Mouse (Mus musculus): ENCODE data around the gene Pla2g2c.

Gene Pla2g2c

DNA sequence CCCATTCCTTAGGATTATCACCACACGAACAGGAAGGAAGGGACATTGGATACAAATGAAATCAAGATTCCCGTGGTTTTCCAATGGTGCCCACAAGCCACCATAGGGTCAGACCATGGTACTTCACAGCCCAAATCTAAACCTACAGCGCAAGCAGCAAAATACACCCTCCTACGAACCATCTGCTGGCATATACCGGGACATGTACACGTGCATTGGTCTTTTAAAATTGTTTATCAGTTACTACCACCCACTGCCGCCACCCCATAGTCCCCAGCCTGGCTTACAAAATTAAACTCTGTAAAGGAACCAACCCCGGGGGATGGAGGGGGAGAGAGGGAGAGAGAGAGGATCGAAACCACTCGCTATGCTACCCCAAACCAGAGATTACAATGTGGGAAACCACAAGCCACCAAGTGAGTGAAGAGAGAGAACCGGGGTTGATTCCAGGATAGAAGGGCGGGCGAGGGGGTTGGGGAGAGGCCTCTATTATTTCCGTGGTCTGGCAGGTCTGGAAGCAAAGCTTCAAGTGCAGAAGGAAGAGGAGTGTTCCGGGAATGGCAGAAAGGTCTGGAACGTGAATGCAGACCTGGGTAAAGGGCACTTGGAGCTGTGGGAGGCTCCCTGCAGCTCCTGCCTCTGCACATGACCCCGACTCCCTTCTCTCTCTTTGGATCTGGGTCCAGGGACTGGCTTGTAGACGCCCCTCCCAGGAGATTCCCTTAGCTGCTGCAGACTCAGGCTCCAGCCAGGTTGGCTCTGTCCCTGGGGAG lies at the start of gene Pla2g2c:
Pla2g2c (plus strand) TSS at position 439 of the 773 bp plus-strand sequence.
- peak; percentile 25; the same call in 1 of the 2 replicates for ATAC-seq (ENCODE audit: low TSS enrichment)

DNA sequence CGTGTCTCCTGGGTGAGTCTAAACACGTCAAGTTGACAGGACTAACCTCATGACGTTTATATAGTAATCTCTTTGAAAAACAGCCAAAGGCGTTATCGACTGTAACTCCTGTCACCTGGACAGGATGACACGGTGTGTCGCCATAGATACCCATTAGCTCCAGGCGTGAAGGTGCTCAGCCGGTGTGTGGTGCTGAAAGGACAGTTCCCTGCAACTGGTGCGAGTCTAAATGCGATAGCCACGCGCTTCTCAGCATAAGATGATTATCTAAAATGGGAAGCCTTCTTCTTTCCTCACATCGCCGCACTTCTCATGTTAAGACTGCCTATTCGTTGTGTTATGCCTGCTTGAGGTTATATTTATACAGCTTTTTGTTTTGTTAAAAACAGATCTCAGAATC lies 48.1 kb upstream of the Pla2g2c start:
- ATAC-seq (ENCODE audit: low TSS enrichment), result no peak

DNA sequence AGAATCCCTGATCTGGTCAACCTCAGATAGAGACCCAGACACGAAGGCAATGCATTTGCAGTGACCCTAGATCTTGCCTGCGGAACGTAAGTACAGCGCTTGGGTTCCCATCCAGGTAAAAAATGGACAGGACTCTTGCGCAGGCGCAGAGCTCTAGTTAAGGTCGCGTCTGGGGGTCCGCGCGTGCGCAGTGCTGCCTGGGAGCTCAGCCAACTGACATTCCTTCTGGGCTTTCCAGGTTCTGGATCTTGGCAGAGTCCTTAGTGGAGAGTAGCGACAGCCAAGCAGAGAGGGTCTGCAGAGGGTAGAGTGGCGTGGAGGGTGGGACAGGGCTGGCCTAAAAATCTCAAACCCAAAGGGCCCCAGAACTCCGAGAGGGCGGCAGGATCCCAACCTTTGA lies 47.0 kb upstream of the Pla2g2c start:
- ATAC-seq (ENCODE audit: low TSS enrichment), result no peak

DNA sequence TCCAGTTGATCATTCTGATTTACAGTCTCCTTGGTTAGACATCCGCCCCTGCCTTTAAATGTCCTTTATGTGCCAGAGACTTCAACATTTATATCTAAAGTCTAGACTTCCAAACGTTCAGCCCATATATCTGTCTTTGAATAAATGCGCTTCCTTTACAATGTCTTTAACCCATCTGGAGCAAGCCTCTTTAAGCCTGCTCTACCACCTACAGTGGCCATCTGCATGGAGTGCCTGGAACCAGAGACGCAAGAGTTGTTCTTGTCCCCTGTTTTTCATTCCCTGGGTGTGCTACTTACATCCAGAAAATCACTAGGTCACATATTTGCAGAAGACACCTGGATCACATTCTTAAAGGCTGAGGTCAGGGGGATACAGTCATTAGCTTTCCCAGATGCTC lies 44.5 kb upstream of the Pla2g2c start:
- ATAC-seq (ENCODE audit: low TSS enrichment), result peak; percentile 53; the same call in 1 of the 2 replicates

DNA sequence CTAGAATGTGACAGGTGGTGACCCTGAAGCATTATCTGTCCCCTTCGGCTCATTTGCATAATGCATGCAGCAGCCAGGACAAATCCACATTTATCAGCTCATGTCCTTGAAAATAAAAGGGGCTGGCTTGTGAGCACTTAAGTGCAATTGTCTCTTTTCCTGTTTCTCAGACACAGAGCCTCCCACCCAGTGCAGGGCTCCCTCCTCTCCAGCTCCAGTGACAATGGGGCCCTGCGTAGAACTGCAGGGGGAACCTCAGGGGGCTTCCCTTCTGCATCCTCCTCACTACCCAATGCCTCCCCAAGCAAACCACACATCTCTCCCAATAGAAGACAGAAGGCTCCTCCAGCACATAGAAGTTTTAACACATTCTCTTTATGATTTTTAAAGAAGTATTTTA lies 41.8 kb upstream of the Pla2g2c start:
- ATAC-seq (ENCODE audit: low TSS enrichment), result no peak

DNA sequence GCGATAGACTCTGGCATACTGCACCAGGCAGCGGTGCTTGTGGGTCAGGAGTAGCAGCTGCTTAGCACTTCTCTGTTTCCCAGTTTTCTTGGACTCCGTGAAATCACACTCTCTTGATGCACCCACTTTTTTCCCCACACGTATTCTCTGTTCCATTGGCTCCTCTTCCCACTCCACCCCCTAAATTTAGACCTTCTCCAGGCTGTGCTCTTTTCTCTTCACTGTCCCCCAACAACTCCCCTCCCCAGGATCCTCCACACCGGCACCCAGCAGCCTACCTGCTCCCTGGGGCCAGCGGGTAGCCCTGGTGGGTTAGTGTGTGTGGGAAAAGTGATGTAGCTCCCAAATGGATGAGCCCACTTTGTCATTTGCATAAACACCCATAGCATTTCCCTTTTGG lies 38.8 kb upstream of the Pla2g2c start:
- ATAC-seq (ENCODE audit: low TSS enrichment), result peak; percentile 76

DNA sequence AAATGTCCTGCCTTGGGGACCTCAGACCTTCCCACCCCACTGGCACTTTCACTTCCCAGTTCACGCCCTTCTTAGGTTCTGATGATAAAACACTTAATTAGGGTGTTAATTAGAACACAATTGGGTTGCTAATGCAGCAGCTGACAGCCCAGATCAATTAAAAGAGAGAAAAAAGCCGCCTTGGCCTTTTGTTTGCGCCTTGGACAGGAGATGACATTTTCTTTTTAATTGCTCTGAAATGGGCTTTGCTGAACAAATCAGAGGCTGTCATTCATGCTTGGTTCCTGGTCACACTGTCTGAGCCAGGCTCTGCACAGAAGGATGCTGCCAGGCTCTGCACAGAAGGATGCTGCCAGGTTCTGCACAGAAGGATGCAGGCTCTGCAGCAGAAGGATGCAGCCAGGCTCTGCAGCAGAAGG lies 35.5 kb upstream of the Pla2g2c start:
- ATAC-seq (ENCODE audit: low TSS enrichment), result no peak

DNA sequence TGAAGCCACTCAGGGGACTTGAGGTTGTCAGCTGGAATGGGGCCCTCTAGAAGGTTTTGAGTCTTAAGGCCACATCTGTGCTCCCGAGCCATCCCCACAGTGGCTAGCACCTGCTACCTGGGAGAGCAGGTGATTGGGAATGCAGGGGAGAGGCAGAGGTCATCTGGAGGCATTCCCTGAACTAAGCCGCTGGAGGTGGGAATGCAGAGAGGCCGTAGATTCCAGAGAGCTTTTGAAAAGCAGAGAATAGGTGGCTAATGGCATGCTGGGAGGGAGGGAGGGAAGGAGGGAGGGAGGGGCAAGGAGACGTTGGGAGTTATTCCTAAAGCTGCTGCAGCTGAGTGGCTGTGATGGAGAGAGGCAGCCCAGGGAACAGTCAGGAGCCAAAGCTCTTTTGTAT lies 34.0 kb upstream of the Pla2g2c start:
- no peak for ATAC-seq (ENCODE audit: low TSS enrichment)

DNA sequence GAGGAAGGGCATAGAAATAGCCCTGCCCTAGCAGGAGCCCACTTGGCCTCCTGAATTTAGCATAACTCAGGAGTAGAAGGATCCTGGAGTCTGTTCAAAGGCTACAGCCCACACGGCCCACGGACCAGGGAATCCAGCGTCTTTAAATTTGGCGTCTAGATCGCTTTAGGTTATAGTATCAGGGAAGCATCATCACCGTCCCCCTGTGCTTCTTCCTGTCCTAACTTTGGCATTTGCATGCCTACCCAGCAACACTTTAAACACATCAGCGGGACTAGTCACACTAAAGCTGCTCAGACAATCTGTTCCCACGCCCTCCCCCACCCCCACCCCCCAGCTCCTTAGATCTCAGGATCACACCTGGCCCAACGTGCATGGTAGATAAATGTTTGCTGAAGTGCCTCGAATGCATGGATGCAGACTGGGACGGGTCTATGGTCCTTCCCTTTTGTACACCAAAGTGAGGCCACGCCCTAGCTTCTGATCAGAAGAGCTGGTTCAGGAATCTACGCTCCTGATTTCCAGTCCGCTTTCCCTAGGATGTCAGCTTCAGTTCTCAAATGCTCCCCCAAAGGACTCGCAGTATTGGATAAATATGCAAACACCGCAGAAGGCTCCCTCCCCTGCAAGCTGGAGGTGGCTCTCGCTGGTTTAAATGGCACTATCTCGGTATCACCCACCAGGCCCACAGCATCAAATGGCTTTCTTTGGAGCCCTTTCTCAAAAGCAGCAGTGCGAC lies 33.0 kb upstream of the Pla2g2c start:
- peak; percentile 64 for ATAC-seq (ENCODE audit: low TSS enrichment)

DNA sequence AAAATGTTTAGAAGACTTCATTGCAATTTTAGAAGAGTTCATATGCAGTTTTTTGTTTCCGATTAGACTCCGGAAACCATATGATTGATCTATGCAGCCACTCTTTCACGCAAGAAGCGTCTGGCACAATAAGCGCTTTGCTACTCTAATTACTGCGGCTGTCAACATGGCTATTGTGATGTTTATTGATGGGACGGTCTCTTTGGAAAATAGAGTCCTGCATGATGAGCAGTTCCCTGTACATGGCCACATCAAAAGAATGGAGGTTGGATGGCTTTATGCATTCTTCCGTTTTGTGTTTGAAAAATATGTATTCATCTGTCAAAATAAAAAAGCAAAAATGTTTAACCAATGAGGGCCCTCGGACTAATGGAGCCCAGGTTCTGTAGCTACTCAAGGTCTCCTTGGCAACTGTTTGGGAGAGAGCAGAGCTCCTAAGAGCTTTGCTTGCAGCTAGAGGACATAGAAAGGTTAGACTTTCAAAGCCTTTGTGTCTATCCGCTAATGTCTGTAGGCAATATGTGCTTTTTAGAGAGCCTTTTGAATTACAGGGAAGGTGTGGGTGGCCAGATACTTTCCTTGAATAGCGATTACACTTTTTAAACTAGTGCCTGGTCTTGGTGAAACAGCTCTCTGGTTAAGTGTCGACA lies 31.4 kb upstream of the Pla2g2c start:
- ATAC-seq (ENCODE audit: low TSS enrichment), result no peak

DNA sequence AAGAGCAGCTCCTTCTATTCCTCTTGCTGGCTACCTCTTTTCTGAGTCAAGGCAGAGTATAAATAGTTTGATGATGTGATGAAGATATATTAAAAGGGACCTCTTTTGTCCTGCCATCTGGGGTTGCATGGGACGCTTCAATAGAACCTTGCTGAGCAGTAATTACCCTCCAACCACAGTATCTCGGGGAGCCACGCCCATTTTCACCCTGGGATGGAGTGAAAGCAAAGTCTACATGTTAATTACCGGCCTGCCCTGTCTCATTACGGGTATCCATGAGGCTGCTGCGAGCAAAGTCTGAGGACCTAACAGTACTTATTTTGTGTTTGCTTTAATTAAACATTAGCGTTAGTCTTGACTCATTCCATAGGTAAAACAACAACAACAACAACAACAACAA lies 27.9 kb upstream of the Pla2g2c start:
- no peak for ATAC-seq (ENCODE audit: low TSS enrichment)

DNA sequence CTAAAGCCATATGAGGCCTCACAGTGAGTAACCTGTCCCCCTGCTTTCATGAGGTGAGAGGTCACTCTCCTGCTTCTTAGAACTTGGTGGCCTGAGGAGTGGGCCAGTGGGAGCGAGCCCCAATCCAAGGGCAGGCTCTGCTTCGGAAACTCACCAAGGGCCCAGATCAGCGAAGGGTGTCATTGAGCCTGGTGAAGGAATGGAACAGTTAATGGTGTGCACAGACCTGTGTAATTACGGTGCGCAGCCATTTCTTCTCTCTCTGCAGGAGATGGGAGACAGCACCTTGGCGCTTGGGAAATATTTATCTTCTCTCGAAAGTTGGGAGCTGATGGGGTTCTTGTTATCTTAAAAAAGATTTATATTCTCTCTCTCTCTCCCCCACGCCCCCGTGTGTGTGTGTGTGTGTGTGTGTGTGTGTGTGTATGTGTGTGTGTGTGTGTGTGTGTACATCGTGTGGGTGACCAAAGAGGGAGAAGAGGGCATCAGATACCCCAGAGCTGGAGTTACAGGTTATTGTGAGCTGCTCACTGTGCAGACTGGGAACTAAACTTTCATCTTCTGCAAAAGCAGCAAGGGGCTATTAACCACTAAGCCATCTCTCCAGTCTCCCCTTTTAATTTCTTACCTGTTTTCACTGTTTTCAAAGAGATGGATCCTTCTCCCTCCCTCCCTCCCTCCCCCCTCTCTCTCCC lies 27.3 kb upstream of the Pla2g2c start:
- ATAC-seq (ENCODE audit: low TSS enrichment), result no peak

DNA sequence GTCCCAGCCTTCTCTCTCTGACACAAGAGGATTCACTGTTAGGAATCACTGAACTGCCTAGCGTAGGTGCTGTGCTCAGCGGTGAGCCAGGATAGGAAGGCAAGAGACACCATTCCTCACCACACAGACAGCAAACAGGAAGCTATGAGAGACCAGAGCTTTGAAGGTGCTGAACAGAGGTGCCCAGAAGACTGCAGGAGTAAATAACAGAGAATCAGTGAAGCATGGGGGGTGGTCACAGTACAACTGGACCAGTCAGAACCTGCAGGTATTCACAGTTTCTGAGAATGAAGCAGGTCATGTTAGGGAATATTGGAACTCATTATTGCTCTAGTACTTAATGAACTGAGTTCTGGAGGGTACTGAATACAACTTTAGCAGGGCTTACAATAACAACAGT lies 26.3 kb upstream of the Pla2g2c start:
- ATAC-seq (ENCODE audit: low TSS enrichment), result no peak

DNA sequence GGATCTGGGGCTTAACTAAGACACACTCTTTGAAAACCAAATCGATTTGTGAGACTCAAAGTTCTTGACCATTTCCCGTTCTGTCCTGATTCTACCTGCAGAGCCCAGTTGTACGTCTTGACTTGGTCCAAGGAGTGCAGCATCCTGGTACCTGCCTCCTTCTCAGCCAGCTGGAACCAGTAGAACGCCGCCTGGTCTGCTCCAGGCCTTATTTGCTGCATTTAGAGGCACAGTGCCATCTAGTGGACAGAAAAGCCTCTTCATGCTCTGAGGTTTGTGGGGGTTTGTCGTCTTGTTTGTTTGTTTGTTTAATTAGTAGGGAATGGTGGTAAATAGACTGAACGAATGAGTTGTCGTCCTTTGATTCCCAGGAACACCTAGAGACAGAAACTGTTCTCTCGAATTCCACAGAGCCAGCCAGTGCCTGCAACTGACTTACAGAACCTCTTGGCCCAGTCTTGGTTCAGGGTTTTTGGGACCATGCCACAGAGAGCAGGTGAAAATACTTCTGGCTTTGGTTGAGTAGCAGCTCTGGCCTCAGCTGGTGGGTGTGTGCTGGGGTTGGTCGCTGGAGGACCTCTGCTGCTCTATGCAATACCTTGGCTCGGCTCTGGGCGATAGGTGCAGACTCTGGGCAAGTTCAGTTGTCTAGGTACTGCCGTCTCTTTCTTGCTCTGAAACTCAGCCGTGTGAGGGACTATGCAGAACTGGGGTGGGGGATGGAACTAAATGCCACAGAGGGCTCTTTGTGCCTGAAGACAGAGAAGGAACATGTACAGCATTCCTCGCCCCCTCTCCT lies 24.2 kb upstream of the Pla2g2c start:
- ATAC-seq (ENCODE audit: low TSS enrichment), result peak; percentile 80; the same call in 1 of the 2 replicates

DNA sequence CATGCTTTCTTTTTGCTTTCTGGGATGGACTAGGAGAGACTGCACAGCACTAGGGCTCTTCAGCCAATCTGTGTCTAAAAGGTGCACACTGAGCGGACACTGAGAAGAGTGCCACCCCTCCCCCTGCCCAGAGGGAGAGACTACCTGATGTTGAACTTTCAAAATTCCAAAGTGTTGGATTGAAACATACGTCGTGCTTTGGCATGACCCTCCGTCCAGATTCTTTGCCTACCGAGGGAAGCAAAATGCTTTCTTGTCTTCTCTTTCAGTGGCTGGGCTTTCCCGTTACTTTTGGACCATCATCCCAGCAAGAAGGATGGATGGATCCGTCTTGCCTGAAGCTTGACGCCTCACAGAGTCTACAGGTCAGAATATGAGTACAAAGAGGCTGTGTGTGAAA lies 23.5 kb upstream of the Pla2g2c start:
- ATAC-seq (ENCODE audit: low TSS enrichment), result no peak

DNA sequence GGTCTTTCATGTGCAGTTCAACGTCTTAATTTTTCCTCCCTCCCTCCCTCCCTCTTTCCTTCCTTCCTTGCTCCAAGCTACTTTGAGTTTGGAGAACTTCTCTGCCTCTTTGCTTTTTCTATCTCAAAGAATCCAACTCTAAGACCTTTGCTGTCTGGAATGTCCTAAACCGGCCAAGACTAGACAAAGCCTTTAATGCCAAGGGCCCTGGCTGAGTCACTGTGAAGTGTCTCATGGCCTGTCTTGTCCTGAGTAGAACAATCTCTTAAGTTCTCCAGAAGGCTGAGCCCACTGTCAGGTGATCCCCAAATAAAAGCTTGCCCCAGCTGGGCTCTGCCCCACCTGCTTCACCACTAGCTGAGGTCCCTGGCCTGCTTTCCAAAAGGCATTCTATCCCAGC lies 22.6 kb upstream of the Pla2g2c start:
- ATAC-seq (ENCODE audit: low TSS enrichment), result no peak

DNA sequence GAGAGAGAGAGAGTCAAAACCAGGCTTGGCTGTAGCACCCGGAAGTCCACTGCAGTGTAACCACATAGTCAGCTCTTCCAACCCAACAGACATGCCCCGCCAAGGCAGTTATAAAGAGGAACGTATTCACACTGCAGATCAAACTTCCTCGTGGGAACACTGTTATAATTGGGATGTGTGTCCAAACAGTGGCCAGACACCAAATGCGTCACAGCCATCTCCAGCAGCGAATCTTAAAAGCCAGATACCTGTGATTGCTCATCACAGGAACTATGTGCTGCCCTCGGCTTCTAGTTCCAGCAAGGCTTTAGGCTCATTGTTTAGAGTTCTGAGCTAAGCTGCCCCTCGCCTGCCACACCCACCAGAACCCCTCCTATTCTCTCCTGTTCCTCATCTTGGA lies 22.1 kb upstream of the Pla2g2c start:
- ATAC-seq (ENCODE audit: low TSS enrichment), result no peak

DNA sequence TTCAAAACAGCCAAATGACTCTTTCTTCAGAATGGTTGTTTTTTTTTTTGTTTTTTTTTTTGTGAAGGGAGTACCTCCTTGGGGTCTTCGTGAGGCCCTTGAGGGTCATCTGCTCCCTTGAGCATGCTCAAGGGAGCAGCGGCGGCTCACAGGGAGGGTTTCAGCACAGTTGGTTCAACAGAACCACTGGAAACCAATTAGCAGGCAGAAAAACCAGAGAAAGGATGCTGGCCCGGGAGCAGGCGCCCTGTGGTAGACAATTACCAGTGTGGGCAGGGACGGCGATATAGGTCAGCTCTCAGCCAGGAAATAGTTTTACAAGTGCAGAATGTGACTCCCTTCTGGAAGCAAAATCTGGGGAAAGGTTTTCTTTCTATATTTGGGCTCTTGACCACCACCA lies 21.0 kb upstream of the Pla2g2c start:
- ATAC-seq (ENCODE audit: low TSS enrichment), result no peak

DNA sequence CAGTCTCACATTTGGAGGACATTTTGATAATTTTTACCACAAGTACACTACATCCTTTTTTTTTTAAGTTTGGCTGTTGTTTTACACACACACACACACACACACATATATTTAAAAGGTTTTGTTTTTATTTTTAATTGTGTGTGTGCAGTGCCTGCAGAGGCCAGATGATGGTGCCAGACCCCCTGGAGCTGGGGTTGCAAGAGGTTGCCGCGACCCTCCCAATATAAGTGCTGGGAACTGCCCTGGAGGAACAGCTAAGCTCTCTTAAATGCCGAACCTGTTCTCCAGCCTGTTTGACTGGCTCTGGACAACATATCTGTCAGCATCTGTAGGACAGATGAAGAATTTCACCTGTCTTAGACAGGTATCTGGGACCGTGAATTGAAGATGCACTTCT lies 20.4 kb upstream of the Pla2g2c start:
- ATAC-seq (ENCODE audit: low TSS enrichment), result no peak

DNA sequence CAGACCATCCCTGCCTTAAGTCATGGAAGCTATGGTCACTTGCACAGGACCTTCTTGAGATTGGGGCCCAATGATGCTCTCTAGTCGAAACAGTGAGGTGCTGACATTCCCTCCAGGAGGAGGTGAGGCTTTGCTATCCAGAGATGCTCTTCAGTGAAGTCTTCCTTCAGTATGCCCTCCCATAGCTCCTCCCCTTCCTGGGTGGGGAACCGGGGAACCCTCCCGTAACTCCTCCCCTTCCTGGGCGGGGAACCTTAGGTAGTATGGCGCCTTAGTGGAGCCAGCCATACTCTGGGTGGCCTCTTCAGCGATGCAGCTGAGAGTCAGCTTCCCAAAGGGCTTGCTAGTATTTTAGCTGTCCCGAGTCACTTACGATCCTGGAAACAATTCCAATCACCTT lies 18.0 kb upstream of the Pla2g2c start:
- no peak for ATAC-seq (ENCODE audit: low TSS enrichment)

DNA sequence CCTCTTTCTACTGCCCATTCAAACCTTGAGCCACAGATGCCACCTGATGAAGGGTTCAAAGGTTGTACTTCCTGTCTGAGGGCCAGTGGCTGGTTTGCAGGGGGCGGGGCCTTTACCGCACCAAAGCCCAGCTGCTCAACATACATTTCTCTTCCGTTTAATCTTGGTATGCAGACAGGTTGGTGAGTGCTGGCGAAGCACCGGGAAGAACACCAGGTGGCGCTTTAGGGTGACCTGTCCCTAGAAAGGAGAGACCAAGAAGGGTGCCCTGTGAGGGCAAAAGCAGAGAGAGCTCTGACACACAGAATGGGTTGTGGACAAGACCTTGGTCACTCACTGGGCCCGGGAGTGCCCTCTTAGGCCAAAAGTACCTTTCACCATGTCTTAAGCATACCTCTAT lies 16.0 kb upstream of the Pla2g2c start:
- no peak for ATAC-seq (ENCODE audit: low TSS enrichment)
